Mouse (Mus musculus): Measurements from ENCODE around the gene A930033H14Rik. TPM values are rescaled to one million over a fixed set of nuclear protein-coding genes. Genes with fewer than 3 reads are reported as not detected.

Gene A930033H14Rik
- total and polyA plus RNA-seq, 3 experiments = not detected

GRCm38 (mm10) chr10:69245906-69246668 is 33.2 kb upstream of the A930033H14Rik start:
- Histone ChIP-seq H3K4me1 (ENCODE audit: control insufficient read depth in 1 of 2, insufficient read depth in 2 of 2, low read length in 2 of 2) (no peaks in the 10 kb centered on the region), H3K4me3 (ENCODE audit: control insufficient read depth in 1 of 2, insufficient read depth in 1 of 2, low read depth in 2 of 2, low read length in 2 of 2) (no peak overlapping the region), H3K9ac (ENCODE audit: control insufficient read depth, low read depth, low read length, poor library complexity, severe bottlenecking) (no peak overlapping the region), H3K36me3 (ENCODE audit: control insufficient read depth in 1 of 2, insufficient read depth in 2 of 2, low read length in 2 of 2) (no peaks in the 10 kb centered on the region), H3K27me3 (ENCODE audit: control insufficient read depth in 1 of 2, insufficient read depth in 2 of 2, low read length in 2 of 2) (no peaks in the 10 kb centered on the region), H3K27ac (ENCODE audit: control insufficient read depth, low read depth, low read length) (no peak overlapping the region), H3K79me2 (ENCODE audit: control insufficient read depth, insufficient read depth, low read length, poor library complexity) (no peaks in the 10 kb centered on the region), H3K9me3 (replicated peaks; ENCODE audit: insufficient read depth, low read length) (no peaks in the 10 kb centered on the region)
- DNase-seq (ENCODE audit: low read depth, low spot score) = no peak
- TF ChIP-seq ZC3H11A (IDR thresholded peaks at IDR 0.05; ENCODE audit: low read depth, low read length) (no peak), CTCF (IDR thresholded peaks at IDR 0.05 in 2 of 3, conservative IDR thresholded peaks at IDR 0.05 in 1 of 3; ENCODE audit: control insufficient read depth in 1 of 3, insufficient read depth in 1 of 3, low read depth in 2 of 3, low read length in 3 of 3, poor library complexity in 1 of 3, severe bottlenecking in 1 of 3) (no peak), MYB (IDR thresholded peaks at IDR 0.05; ENCODE audit: low read depth, low read length) (no peak), BHLHE40 (IDR thresholded peaks at IDR 0.05; ENCODE audit: borderline replicate concordance, low read depth, low read length) (no peak), NRF1 (IDR thresholded peaks at IDR 0.05; ENCODE audit: insufficient read depth, low read depth, low read length, poor library complexity, severe bottlenecking) (no peak), UBTF (IDR thresholded peaks at IDR 0.05; ENCODE audit: borderline replicate concordance, insufficient read depth, low read depth, low read length) (no peak), CHD1 (IDR thresholded peaks at IDR 0.05; ENCODE audit: low read depth, low read length) (no peak), TBP (IDR thresholded peaks at IDR 0.05; ENCODE audit: low read depth, low read length) (no peak), MXI1 (IDR thresholded peaks at IDR 0.05; ENCODE audit: low read depth, low read length) (no peak), EP300 (IDR thresholded peaks at IDR 0.05; ENCODE audit: low read depth in 1 of 2, low read length in 2 of 2) (no peak), ETS1 (IDR thresholded peaks at IDR 0.05; ENCODE audit: low read depth, low read length) (no peak), KAT2A (conservative IDR thresholded peaks at IDR 0.05; ENCODE audit: low read depth, low read length) (no peak), POLR2AphosphoS5 (IDR thresholded peaks at IDR 0.05; ENCODE audit: borderline replicate concordance, low read depth, low read length) (no peak), NELFE (IDR thresholded peaks at IDR 0.05; ENCODE audit: low read depth, low read length) (no peak)

- Histone ChIP-seq H3K4me1 (ENCODE audit: control insufficient read depth in 1 of 2, insufficient read depth in 2 of 2, low read length in 2 of 2) (no peaks in the 10 kb centered on the region), H3K9me3 (replicated peaks; ENCODE audit: insufficient read depth, low read length) (no peaks in the 10 kb centered on the region), H3K9ac (ENCODE audit: control insufficient read depth, low read depth, low read length, poor library complexity, severe bottlenecking) (no peak overlapping the region), H3K27me3 (ENCODE audit: control insufficient read depth in 1 of 2, insufficient read depth in 2 of 2, low read length in 2 of 2) (no peaks in the 10 kb centered on the region), H3K36me3 (ENCODE audit: control insufficient read depth in 1 of 2, insufficient read depth in 2 of 2, low read length in 2 of 2) (no peaks in the 10 kb centered on the region), H3K27ac (ENCODE audit: control insufficient read depth, low read depth, low read length) (no peak overlapping the region), H3K4me3 (ENCODE audit: control insufficient read depth in 1 of 2, insufficient read depth in 1 of 2, low read depth in 2 of 2, low read length in 2 of 2) (no peak overlapping the region), H3K79me2 (ENCODE audit: control insufficient read depth, insufficient read depth, low read length, poor library complexity) (no peaks in the 10 kb centered on the region)
- TF ChIP-seq MYB (IDR thresholded peaks at IDR 0.05; ENCODE audit: low read depth, low read length) = no peak
- no peak for TF ChIP-seq POLR2AphosphoS2 (IDR thresholded peaks at IDR 0.05; ENCODE audit: low read length)
- TF ChIP-seq GABPA (IDR thresholded peaks at IDR 0.05; ENCODE audit: low read depth, low read length) = no peak
- no peak for TF ChIP-seq JUND (IDR thresholded peaks at IDR 0.05; ENCODE audit: low read depth, low read length)
- no peak for TF ChIP-seq NELFE (IDR thresholded peaks at IDR 0.05; ENCODE audit: low read depth, low read length)
- no peak for TF ChIP-seq HCFC1 (IDR thresholded peaks at IDR 0.05; ENCODE audit: low read depth, low read length)
- TF ChIP-seq MEF2A (IDR thresholded peaks at IDR 0.05; ENCODE audit: extremely low read depth, insufficient replicate concordance, low read depth, low read length, poor library complexity, severe bottlenecking) = no peak
- TF ChIP-seq RAD21 (IDR thresholded peaks at IDR 0.05; ENCODE audit: low read depth, low read length) = no peak
- TF ChIP-seq MAX (IDR thresholded peaks at IDR 0.05; ENCODE audit: low read length) = no peak
- no peak for TF ChIP-seq ZNF384 (IDR thresholded peaks at IDR 0.05; ENCODE audit: low read depth, low read length)
- TF ChIP-seq SMC3 (IDR thresholded peaks at IDR 0.05; ENCODE audit: low read depth, low read length) = no peak
- TF ChIP-seq E2F4 (IDR thresholded peaks at IDR 0.05; ENCODE audit: borderline replicate concordance, low read depth, low read length) = no peak
- no peak for TF ChIP-seq ELF1 (IDR thresholded peaks at IDR 0.05; ENCODE audit: low read depth, low read length)
- no peak for TF ChIP-seq ZC3H11A (IDR thresholded peaks at IDR 0.05; ENCODE audit: low read depth, low read length)
- TF ChIP-seq TCF12 (IDR thresholded peaks at IDR 0.05; ENCODE audit: low read depth, low read length) = no peak
- TF ChIP-seq ZMIZ1 (IDR thresholded peaks at IDR 0.05; ENCODE audit: low read depth, low read length) = no peak
- TF ChIP-seq EP300 (IDR thresholded peaks at IDR 0.05; ENCODE audit: low read depth in 1 of 2, low read length in 2 of 2) = no peak
- TF ChIP-seq USF1 (IDR thresholded peaks at IDR 0.05; ENCODE audit: low read depth, low read length) = no peak
- DNase-seq (ENCODE audit: low read depth, low spot score) = no peak
Measured at GRCm38 (mm10) chr10:69245151-69245550, 32.3 kb upstream of the A930033H14Rik start.

Measured in MEL (cell line).